Mouse (Mus musculus): ENCODE results near the gene Mrpl23. TPM values are rescaled to one million over a fixed set of nuclear protein-coding genes. Genes with fewer than 3 reads are reported as not detected.

The Mrpl23 gene
- polyA plus RNA-seq, 1 experiment = 5.9 TPM

- no peak overlapping the region for H3K4me3 ChIP-seq (ENCODE audit: control insufficient read depth, low read depth, low read length)
- TF ChIP-seq CTCF (IDR thresholded peaks at IDR 0.05; ENCODE audit: control insufficient read depth, insufficient read depth, insufficient replicate concordance, low read depth, low read length) = no peak
- no peak for TF ChIP-seq POLR2A (IDR thresholded peaks at IDR 0.05; ENCODE audit: control insufficient read depth, low read depth, low read length)
- H3K4me1 ChIP-seq (ENCODE audit: control insufficient read depth, insufficient read depth, low read length) = no peaks in the 10 kb centered on the region; the same call in 1 of the 2 replicates
- H3K36me3 ChIP-seq (ENCODE audit: control insufficient read depth, insufficient read depth, low read length) = no peaks in the 10 kb centered on the region
- no peaks in the 10 kb centered on the region for H3K27me3 ChIP-seq (ENCODE audit: control insufficient read depth, insufficient read depth, low read length)
- H3K27ac ChIP-seq (ENCODE audit: control insufficient read depth, insufficient read depth, low read depth, low read length) = no peak overlapping the region
These were observed 32.6 kb downstream of the Mrpl23 start for GRCm38 (mm10) chr7:142564955-142565643.

DNA sequence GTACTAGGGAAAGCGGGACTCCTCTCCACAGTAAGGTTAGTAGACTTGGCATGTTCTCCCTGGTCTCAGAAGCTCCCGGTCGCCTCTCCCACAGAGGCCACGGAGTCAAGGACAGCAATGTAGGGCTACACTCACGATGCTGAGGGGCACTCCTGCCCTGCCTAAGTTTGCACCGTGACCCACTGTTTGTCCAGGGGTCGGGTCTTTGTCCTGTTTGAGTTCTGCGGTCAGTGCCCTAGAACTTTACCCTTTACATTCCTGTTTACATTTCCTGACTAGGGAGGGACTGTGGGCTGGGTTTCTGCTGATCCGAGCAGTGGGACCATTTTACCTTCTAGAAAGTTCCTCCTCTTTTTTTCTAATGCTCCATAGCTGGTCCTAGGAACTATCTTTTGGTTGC, 34.0 kb downstream of the Mrpl23 start:
- H3K27ac ChIP-seq (ENCODE audit: control insufficient read depth, insufficient read depth, low read depth, low read length) = no peak overlapping the region
- TF ChIP-seq CTCF (IDR thresholded peaks at IDR 0.05; ENCODE audit: control insufficient read depth, insufficient read depth, insufficient replicate concordance, low read depth, low read length) (no peak), POLR2A (IDR thresholded peaks at IDR 0.05; ENCODE audit: control insufficient read depth, low read depth, low read length) (no peak)
- H3K4me1 ChIP-seq (ENCODE audit: control insufficient read depth, insufficient read depth, low read length) = no peaks in the 10 kb centered on the region; the same call in 1 of the 2 replicates
- H3K36me3 ChIP-seq (ENCODE audit: control insufficient read depth, insufficient read depth, low read length) = no peaks in the 10 kb centered on the region
- no peaks in the 10 kb centered on the region for H3K27me3 ChIP-seq (ENCODE audit: control insufficient read depth, insufficient read depth, low read length)
- H3K4me3 ChIP-seq (ENCODE audit: control insufficient read depth, low read depth, low read length) = no peak overlapping the region

DNA sequence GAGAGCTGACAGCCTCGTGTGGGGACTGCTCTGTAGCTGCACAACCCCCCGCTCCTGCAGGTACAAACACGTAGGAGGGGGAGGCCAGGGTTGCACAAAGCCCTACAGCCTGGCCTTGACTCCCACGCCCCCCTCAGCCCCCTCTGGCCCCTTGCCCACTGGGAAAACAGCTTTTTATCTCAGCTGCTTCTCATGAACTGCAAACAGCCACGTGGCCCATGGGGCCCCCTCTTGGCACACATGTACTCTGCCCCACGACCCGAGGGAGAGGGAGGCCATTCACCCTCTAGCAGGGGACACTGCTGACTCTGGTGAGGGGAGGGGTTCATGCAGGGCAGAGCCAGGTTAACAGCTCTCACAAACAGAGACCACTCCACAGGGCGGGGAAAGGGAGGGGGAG, 36.5 kb downstream of the Mrpl23 start:
- H3K4me3 ChIP-seq (ENCODE audit: control insufficient read depth, low read depth, low read length) = no peak overlapping the region
- no peak overlapping the region for H3K27ac ChIP-seq (ENCODE audit: control insufficient read depth, insufficient read depth, low read depth, low read length)
- no peaks in the 10 kb centered on the region for H3K4me1 ChIP-seq (ENCODE audit: control insufficient read depth, insufficient read depth, low read length)
- no peaks in the 10 kb centered on the region for H3K27me3 ChIP-seq (ENCODE audit: control insufficient read depth, insufficient read depth, low read length)
- TF ChIP-seq CTCF (IDR thresholded peaks at IDR 0.05; ENCODE audit: control insufficient read depth, insufficient read depth, insufficient replicate concordance, low read depth, low read length) = no peak
- no peak for TF ChIP-seq POLR2A (IDR thresholded peaks at IDR 0.05; ENCODE audit: control insufficient read depth, low read depth, low read length)
- no peaks in the 10 kb centered on the region for H3K36me3 ChIP-seq (ENCODE audit: control insufficient read depth, insufficient read depth, low read length)

- no peak for TF ChIP-seq POLR2A (IDR thresholded peaks at IDR 0.05; ENCODE audit: control insufficient read depth, low read depth, low read length)
- TF ChIP-seq CTCF (IDR thresholded peaks at IDR 0.05; ENCODE audit: control insufficient read depth, insufficient read depth, insufficient replicate concordance, low read depth, low read length) = no peak
- Histone ChIP-seq H3K4me1 (ENCODE audit: control insufficient read depth, insufficient read depth, low read length) (no peaks in the 10 kb centered on the region), H3K27ac (ENCODE audit: control insufficient read depth, insufficient read depth, low read depth, low read length) (no peak overlapping the region), H3K27me3 (ENCODE audit: control insufficient read depth, insufficient read depth, low read length) (no peaks in the 10 kb centered on the region), H3K36me3 (ENCODE audit: control insufficient read depth, insufficient read depth, low read length) (no peaks in the 10 kb centered on the region), H3K4me3 (ENCODE audit: control insufficient read depth, low read depth, low read length) (no peak overlapping the region)
These were observed 38.1 kb downstream of the Mrpl23 start for GRCm38 (mm10) chr7:142570565-142570964.

DNA sequence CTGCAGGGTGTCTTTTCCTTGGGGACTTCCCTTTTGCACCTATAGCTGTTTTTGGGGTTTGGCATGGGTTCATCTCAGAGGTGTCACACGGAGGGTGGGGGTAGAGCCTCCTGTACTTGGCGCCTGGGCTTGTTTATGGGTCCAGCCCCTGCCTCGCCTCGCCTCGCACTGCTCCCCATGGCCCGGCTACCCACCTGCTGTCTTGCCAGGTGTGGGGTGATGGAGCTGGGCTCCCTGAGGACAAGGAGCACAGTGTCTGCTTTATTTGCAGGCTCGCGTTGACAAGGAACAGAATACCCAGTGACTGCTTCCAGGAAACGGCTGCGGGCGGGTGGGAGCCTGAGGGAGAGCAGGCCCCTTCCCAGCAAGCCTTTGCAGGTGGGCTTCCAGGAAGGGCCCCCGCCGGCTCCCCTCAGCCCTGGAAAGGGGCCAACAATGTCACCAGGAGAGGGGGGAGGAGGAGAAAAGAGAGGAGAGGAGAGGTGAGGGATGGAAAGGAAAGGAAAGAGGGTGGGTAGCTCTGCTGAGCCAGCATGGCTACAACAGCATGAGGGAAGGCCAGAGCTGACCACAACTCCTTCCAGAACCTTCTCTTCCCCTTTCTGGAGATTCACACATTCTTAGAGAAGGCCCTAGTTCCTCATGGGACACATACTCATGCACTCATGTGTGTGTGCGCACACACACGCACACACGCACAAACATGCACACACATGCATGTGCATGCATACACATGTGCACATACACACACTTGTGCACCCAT, 39.2 kb downstream of the Mrpl23 start:
- H3K4me3 ChIP-seq (ENCODE audit: control insufficient read depth, low read depth, low read length) = no peak overlapping the region
- H3K27ac ChIP-seq (ENCODE audit: control insufficient read depth, insufficient read depth, low read depth, low read length) = no peak overlapping the region

GRCm38 (mm10) chr7:142572343-142572742, 39.9 kb downstream of the Mrpl23 start:
- no peak overlapping the region for H3K4me3 ChIP-seq (ENCODE audit: control insufficient read depth, low read depth, low read length)
- H3K27me3 ChIP-seq (ENCODE audit: control insufficient read depth, insufficient read depth, low read length) = no peaks in the 10 kb centered on the region
- no peaks in the 10 kb centered on the region for H3K36me3 ChIP-seq (ENCODE audit: control insufficient read depth, insufficient read depth, low read length)
- no peaks in the 10 kb centered on the region; the same call in 1 of the 2 replicates for H3K4me1 ChIP-seq (ENCODE audit: control insufficient read depth, insufficient read depth, low read length)
- TF ChIP-seq POLR2A (IDR thresholded peaks at IDR 0.05; ENCODE audit: control insufficient read depth, low read depth, low read length) = no peak
- TF ChIP-seq CTCF (IDR thresholded peaks at IDR 0.05; ENCODE audit: control insufficient read depth, insufficient read depth, insufficient replicate concordance, low read depth, low read length) = no peak
- H3K27ac ChIP-seq (ENCODE audit: control insufficient read depth, insufficient read depth, low read depth, low read length) = no peak overlapping the region

More for the DNA sequence above, 39.2 kb downstream of the Mrpl23 start:
- H3K4me1 ChIP-seq (ENCODE audit: control insufficient read depth, insufficient read depth, low read length) = no peaks in the 10 kb centered on the region
- H3K36me3 ChIP-seq (ENCODE audit: control insufficient read depth, insufficient read depth, low read length) = no peaks in the 10 kb centered on the region
- no peaks in the 10 kb centered on the region for H3K27me3 ChIP-seq (ENCODE audit: control insufficient read depth, insufficient read depth, low read length)
- TF ChIP-seq POLR2A (IDR thresholded peaks at IDR 0.05; ENCODE audit: control insufficient read depth, low read depth, low read length) = no peak
- TF ChIP-seq CTCF (IDR thresholded peaks at IDR 0.05; ENCODE audit: control insufficient read depth, insufficient read depth, insufficient replicate concordance, low read depth, low read length) = no peak

DNA sequence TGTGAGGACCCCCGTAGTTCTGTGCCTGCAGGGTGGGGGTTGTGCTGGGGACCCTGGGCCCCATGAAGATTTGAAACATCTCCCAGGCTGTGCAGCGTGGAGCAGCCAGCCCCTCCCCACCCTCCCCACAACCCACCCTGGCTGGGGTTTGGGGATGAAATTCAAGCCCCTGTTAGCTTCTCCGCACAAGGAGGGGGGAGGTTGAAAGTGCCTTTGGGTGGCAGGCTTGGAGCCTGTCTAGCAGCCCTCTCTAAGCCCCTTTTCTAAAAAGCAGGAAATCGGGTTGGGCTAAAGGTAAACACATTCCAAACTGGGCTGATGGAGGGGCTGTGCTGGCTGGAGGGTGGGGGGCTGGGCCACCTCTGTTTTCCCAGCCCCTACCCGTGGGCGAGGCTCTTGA, 40.5 kb downstream of the Mrpl23 start:
- H3K27ac ChIP-seq (ENCODE audit: control insufficient read depth, insufficient read depth, low read depth, low read length) = no peak overlapping the region
- H3K4me1 ChIP-seq (ENCODE audit: control insufficient read depth, insufficient read depth, low read length) = peaks cover 2% of the 10 kb centered on the region
- H3K27me3 ChIP-seq (ENCODE audit: control insufficient read depth, insufficient read depth, low read length) = no peaks in the 10 kb centered on the region
- no peaks in the 10 kb centered on the region for H3K36me3 ChIP-seq (ENCODE audit: control insufficient read depth, insufficient read depth, low read length)
- no peak for TF ChIP-seq POLR2A (IDR thresholded peaks at IDR 0.05; ENCODE audit: control insufficient read depth, low read depth, low read length)
- TF ChIP-seq CTCF (IDR thresholded peaks at IDR 0.05; ENCODE audit: control insufficient read depth, insufficient read depth, insufficient replicate concordance, low read depth, low read length) = no peak
- no peak overlapping the region for H3K4me3 ChIP-seq (ENCODE audit: control insufficient read depth, low read depth, low read length)
